In genomic region chr12:76177864-76178518, GRCm38 (mm10) we compare ENCODE assay signal across 7 mouse cellular contexts. TPM values are rescaled to one million over a fixed set of nuclear protein-coding genes. Genes with fewer than 3 reads are reported as not detected.
DNase-seq lines count a peak whose midpoint lies in the region; ATAC-seq lines count a peak whose summit lies in the region.

No protein-coding gene starts in this region.

- no peaks in the 10 kb centered on the region for H3K27me3 ChIP-seq in forebrain, embryonic 15.5 days
- peaks cover 7% of the 10 kb centered on the region for H3K27me3 ChIP-seq in hindbrain, embryonic 12.5 days

- peak overlapping the region; percentile 94 for H3K4me2 ChIP-seq in forebrain, embryonic 15.5 days (replicated peaks)
- H3K4me2 ChIP-seq in hindbrain, embryonic 12.5 days (replicated peaks) = peak overlapping the region; percentile 95

- ATAC-seq in cerebellum, adult (ENCODE audit: insufficient number of reproducible peaks, low FRiP score, low TSS enrichment) = peak; percentile 75; the same call in 1 of the 2 replicates
- ATAC-seq in forebrain, embryonic 15.5 days (replicated peaks) = peak; percentile 57
- no peak for ATAC-seq in hindbrain, embryonic 12.5 days (ENCODE audit: low FRiP score)

- peak overlapping the region; percentile 44 for H3K4me3 ChIP-seq in forebrain, embryonic 15.5 days
- H3K4me3 ChIP-seq in hindbrain, embryonic 12.5 days = no peak overlapping the region
- H3K4me3 ChIP-seq in macrophage (ENCODE audit: inconsistent target) = peak overlapping the region; percentile 17; the same call in 1 of the 2 replicates

- WGBS in forebrain, embryonic 15.5 days = 36% methylated on average over 16 of the region's 16 CpGs
- WGBS in hindbrain, embryonic 12.5 days = 39% methylated on average over 16 of the region's 16 CpGs
- 48% methylated on average over 14 of the region's 16 CpGs for WGBS in macrophage (ENCODE audit: missing documents)

- H3K79me2 ChIP-seq in macrophage (ENCODE audit: inconsistent target) = no peaks in the 10 kb centered on the region

- peak; percentile 61 for DNase-seq in Muller cell, postnatal 12 days (ENCODE audit: inconsistent ontology term)
- peak; percentile 50 to 82 for DNase-seq in layer of hippocampus, postnatal 25 days (ENCODE audit: extremely low spot score in 1 of 2, low spot score in 1 of 2)
- DNase-seq in retina, postnatal 1 day = peak; percentile 78

- no peaks in the 10 kb centered on the region for H3K9me3 ChIP-seq in forebrain, embryonic 15.5 days
- no peaks in the 10 kb centered on the region for H3K9me3 ChIP-seq in hindbrain, embryonic 12.5 days (replicated peaks)

- H3K36me3 ChIP-seq in forebrain, embryonic 15.5 days = no peaks in the 10 kb centered on the region
- H3K36me3 ChIP-seq in hindbrain, embryonic 12.5 days = no peaks in the 10 kb centered on the region
- no peaks in the 10 kb centered on the region for H3K36me3 ChIP-seq in macrophage (ENCODE audit: inconsistent target)

- no peak overlapping the region for H3K9ac ChIP-seq in forebrain, embryonic 15.5 days (replicated peaks)
- no peak overlapping the region for H3K9ac ChIP-seq in hindbrain, embryonic 12.5 days

- H3K27ac ChIP-seq in forebrain, embryonic 15.5 days (replicated peaks) = no peak overlapping the region
- H3K27ac ChIP-seq in hindbrain, embryonic 12.5 days = no peak overlapping the region
- H3K27ac ChIP-seq in macrophage = no peak overlapping the region

- H3K4me1 ChIP-seq in forebrain, embryonic 15.5 days = peaks cover 8% of the 10 kb centered on the region; the same call in 1 of the 2 replicates
- H3K4me1 ChIP-seq in hindbrain, embryonic 12.5 days = no peaks in the 10 kb centered on the region

RNA-seq across cellular contexts. Expression of gene Esr2, which starts 0.9 kb away (rescaled TPM):
- polyA plus RNA-seq in forebrain, embryonic 15.5 days (2015; fragmentation: Nextera tagmentation; extraction: Ambion mirVana) = 0.22 TPM in 2 replicates
- polyA plus RNA-seq in hindbrain, embryonic 12.5 days (2016; fragmentation: Nextera tagmentation; extraction: Ambion mirVana) = 0.22 and 0.47 TPM in 2 replicates
- total RNA-seq in layer of hippocampus, postnatal 25 days (2021) = under 1 TPM; 0.28 to 0.37 TPM
- total RNA-seq in macrophage (2018; cell fraction: chromatin; rRNA removed) = not detected
- total RNA-seq in macrophage (2018; cell fraction: cytosol; rRNA removed) = not detected
- total RNA-seq in macrophage (2018; cell fraction: nucleus; rRNA removed) = not detected
- not detected in 3 replicates for polyA plus RNA-seq in macrophage (2018)
